In genomic region chr19:6992011-6992858, GRCm38 (mm10) we compare ENCODE assay signal across 8 mouse cellular contexts. TPM values are rescaled to one million over a fixed set of nuclear protein-coding genes. Genes with fewer than 3 reads are reported as not detected.
DNase-seq lines count a peak whose midpoint lies in the region; ATAC-seq and TF ChIP-seq lines count a peak whose summit lies in the region.

Dnajc4 (minus strand) TSS chr19:6992572.

- 2% methylated on average over 37 of the region's 37 CpGs for WGBS in heart, embryonic 12.5 days
- 1% methylated on average over 37 of the region's 37 CpGs for WGBS in kidney, postnatal 0 days
- 3% methylated on average over 37 of the region's 37 CpGs for WGBS in liver, embryonic 12.5 days (ENCODE audit: insufficient replicate concordance)
- WGBS in stomach, embryonic 15.5 days: 1% methylated on average over 37 of the region's 37 CpGs

- peak within 1 kb of the TSS; percentile 61 for H3K4me3 ChIP-seq in heart, embryonic 12.5 days
- peak within 1 kb of the TSS; percentile 53 for H3K4me3 ChIP-seq in kidney, postnatal 0 days (replicated peaks; ENCODE audit: low read depth, low read length)
- peak within 1 kb of the TSS; percentile 74 for H3K4me3 ChIP-seq in liver, embryonic 12.5 days
- H3K4me3 ChIP-seq in stomach, embryonic 15.5 days (replicated peaks): peak within 1 kb of the TSS; percentile 49

- H3K9ac ChIP-seq in heart, embryonic 12.5 days: peak within 1 kb of the TSS; percentile 81
- peak within 1 kb of the TSS; percentile 68 for H3K9ac ChIP-seq in kidney, postnatal 0 days (ENCODE audit: low read depth, low read length)
- H3K9ac ChIP-seq in liver, embryonic 12.5 days: peak within 1 kb of the TSS; percentile 79
- H3K9ac ChIP-seq in stomach, embryonic 15.5 days: peak within 1 kb of the TSS; percentile 44

- no peaks in the 10 kb centered on the region for H3K9me3 ChIP-seq in heart, embryonic 12.5 days (replicated peaks)
- no peaks in the 10 kb centered on the region for H3K9me3 ChIP-seq in kidney, postnatal 0 days (replicated peaks; ENCODE audit: low read length)
- H3K9me3 ChIP-seq in liver, embryonic 12.5 days (replicated peaks): no peaks in the 10 kb centered on the region
- no peaks in the 10 kb centered on the region for H3K9me3 ChIP-seq in stomach, embryonic 15.5 days

- peak; percentile 38 for TF ChIP-seq CTCF in kidney, postnatal 0 days (IDR thresholded peaks at IDR 0.05; ENCODE audit: low read depth)

- ATAC-seq in erythroid progenitor cell, adult 5-6 weeks (replicated peaks; ENCODE audit: low FRiP score, poor library complexity, severe bottlenecking): peak; percentile 91
- peak; percentile 92 for ATAC-seq in heart, embryonic 12.5 days (ENCODE audit: insufficient number of reproducible peaks, low FRiP score)
- ATAC-seq in kidney, postnatal 0 days (replicated peaks; ENCODE audit: low FRiP score, low read depth): peak; percentile 93
- peak; percentile 93 for ATAC-seq in liver, embryonic 12.5 days
- ATAC-seq in stomach, embryonic 15.5 days (ENCODE audit: insufficient read depth, low FRiP score, low read depth): peak; percentile 96

- H3K36me3 ChIP-seq in heart, embryonic 12.5 days: no peaks in the 10 kb centered on the region
- no peaks in the 10 kb centered on the region for H3K36me3 ChIP-seq in kidney, postnatal 0 days (ENCODE audit: insufficient read depth, low read length)
- 0 out of 2 replicates have a peak, but pooled peaks cover 3% of the 10 kb centered on the region for H3K36me3 ChIP-seq in liver, embryonic 12.5 days
- no peaks in the 10 kb centered on the region for H3K36me3 ChIP-seq in stomach, embryonic 15.5 days

- H3K4me2 ChIP-seq in heart, embryonic 12.5 days: peak within 1 kb of the TSS; percentile 93
- peak within 1 kb of the TSS; percentile 97 for H3K4me2 ChIP-seq in kidney, postnatal 0 days (ENCODE audit: low read length)
- peak within 1 kb of the TSS; percentile 98 for H3K4me2 ChIP-seq in liver, embryonic 12.5 days
- peak within 1 kb of the TSS; percentile 91 for H3K4me2 ChIP-seq in stomach, embryonic 15.5 days

- peak within 1 kb of the TSS; percentile 82 for H3K27ac ChIP-seq in heart, embryonic 12.5 days (ENCODE audit: poor library complexity, severe bottlenecking)
- H3K27ac ChIP-seq in kidney, postnatal 0 days: peak within 1 kb of the TSS; percentile 73
- H3K27ac ChIP-seq in liver, embryonic 12.5 days: peak within 1 kb of the TSS; percentile 71
- H3K27ac ChIP-seq in stomach, embryonic 15.5 days: peak within 1 kb of the TSS; percentile 64

- no peaks in the 10 kb centered on the region for H3K27me3 ChIP-seq in heart, embryonic 12.5 days (replicated peaks)
- H3K27me3 ChIP-seq in kidney, postnatal 0 days (ENCODE audit: insufficient read depth, low read length): no peaks in the 10 kb centered on the region
- H3K27me3 ChIP-seq in liver, embryonic 12.5 days (replicated peaks): no peaks in the 10 kb centered on the region
- H3K27me3 ChIP-seq in stomach, embryonic 15.5 days (replicated peaks): no peaks in the 10 kb centered on the region

- DNase-seq in CD4-positive helper T cell, adult 2 months (ENCODE audit: low read depth, low spot score): peak; percentile 98
- DNase-seq in brain, embryonic 18.5 days (ENCODE audit: low read depth, low spot score): peak; percentile 90
- DNase-seq in kidney, postnatal 0 days (ENCODE audit: low spot score): peak; percentile 99
- DNase-seq in natural killer cell, adult 2 months (ENCODE audit: low spot score in 2 of 2): peak; percentile 96 to 97

- H3K4me1 ChIP-seq in heart, embryonic 12.5 days (replicated peaks): peaks cover 48% of the 10 kb centered on the region
- H3K4me1 ChIP-seq in kidney, postnatal 0 days (replicated peaks; ENCODE audit: insufficient read depth, low read length): peaks cover 30% of the 10 kb centered on the region
- H3K4me1 ChIP-seq in liver, embryonic 12.5 days: peaks cover 65% of the 10 kb centered on the region
- H3K4me1 ChIP-seq in stomach, embryonic 15.5 days: peaks cover 32% of the 10 kb centered on the region

RNA-seq across cellular contexts. Expression of gene Dnajc4, which starts in this region (rescaled TPM):
- 11.5 TPM in 1 of 2 replicates, not detected in the other for total RNA-seq in erythroid progenitor cell, adult 5-6 weeks (2015; ENCODE audit: low replicate concordance)
- 2.2 and 2.6 TPM in 2 replicates for total RNA-seq in erythroid progenitor cell, adult 5-6 weeks (2017; ENCODE audit: low replicate concordance)
- polyA plus RNA-seq in heart, embryonic 12.5 days (2016; fragmentation: Nextera tagmentation; extraction: Ambion mirVana): 32.7 and 33.9 TPM in 2 replicates
- 30.7 and 32.1 TPM in 2 replicates for polyA plus RNA-seq in kidney, postnatal 0 days (2015; fragmentation: Nextera tagmentation; extraction: Ambion mirVana)
- 12.1 and 12.7 TPM in 2 replicates for polyA plus RNA-seq in liver, embryonic 12.5 days (2016; fragmentation: Nextera tagmentation; extraction: Ambion mirVana)
- polyA plus RNA-seq in stomach, embryonic 15.5 days (2015; fragmentation: Nextera tagmentation; extraction: Ambion mirVana): 26.4 and 28.2 TPM in 2 replicates

Comparison
In these comparisons a context has a peak if more than half of its experiments do, and no peak if none do; other contexts are left out.
1. Peak in every context shown above with its lines: DNase-seq, ATAC-seq, H3K4me3 ChIP-seq and H3K27ac ChIP-seq.